Mouse (Mus musculus) megakaryocyte, embryonic 14.5 days (primary cell): ENCODE data around the gene Acat3. TPM values are rescaled to one million over a fixed set of nuclear protein-coding genes. Genes with fewer than 3 reads are reported as not detected.
"Not testable (repeated sequence)": the region's sequence is repeated elsewhere in the genome, so short reads cannot be mapped to it uniquely, and the experiment has no call there.

Source experiments
- H3K27me3 ChIP-seq: replicated peaks from 2 replicates; pipeline ENCODE3; 2012; ENCODE audit warnings: inconsistent platforms
- H3K36me3 ChIP-seq: replicated peaks from 2 replicates; pipeline ENCODE3; 2012; ENCODE audit warnings: low read length, inconsistent platforms, mixed read lengths
- H3K4me1 ChIP-seq: 2 replicates; pipeline ENCODE4 v1.6.1; 2012; ENCODE audit warnings: inconsistent platforms
- H3K4me3 ChIP-seq: replicated peaks from 2 replicates; pipeline ENCODE3; 2012; ENCODE audit warnings: moderate library complexity, mild to moderate bottlenecking, inconsistent platforms
- H3K9me3 ChIP-seq: 2 replicates; pipeline ENCODE4 v1.6.1; 2012; ENCODE audit warnings: inconsistent platforms
- FLI1 ChIP-seq: IDR thresholded peaks from 2 replicates; pipeline ENCODE4 v1.6.1; 2012; ENCODE audit warnings: low read length, inconsistent platforms, mixed read lengths
- GATA1 ChIP-seq: IDR thresholded peaks from 3 replicates; pipeline ENCODE4 v1.6.1; 2012; ENCODE audit warnings: mixed read lengths, low read length, inconsistent platforms, borderline replicate concordance
- polyA plus RNA-seq: library from polyadenylated mRNA; stranded (reverse); fragments of >175 nt; gene quantifications from 2 replicates; pipeline ENCODE4 v1.2.3, GENCODE M21; 2012; ENCODE audit warnings: low replicate concordance; ENCODE audit not compliant: insufficient read depth

Acat3 gene
- polyA plus RNA-seq, result not detected in 2 replicates

GRCm38 (mm10) chr17:12940151-12940805, at the start of gene Acat3:
Gene Acat3, minus strand, starts transcription at chr17:12940600.
- TF ChIP-seq GATA1, result no peak
- no peak for TF ChIP-seq FLI1
- H3K27me3 ChIP-seq, result no peaks in the 10 kb centered on the region
- H3K4me1 ChIP-seq, result peaks cover 44% of the 10 kb centered on the region
- peaks cover 31% of the 10 kb centered on the region for H3K36me3 ChIP-seq
- no peaks in the 10 kb centered on the region for H3K9me3 ChIP-seq
- peak within 1 kb of the TSS; percentile 90 for H3K4me3 ChIP-seq

- peaks cover 44% of the 10 kb centered on the region for H3K4me1 ChIP-seq
- H3K36me3 ChIP-seq, result peaks cover 51% of the 10 kb centered on the region
- not testable (repeated sequence) for H3K4me3 ChIP-seq, H3K27me3 ChIP-seq, H3K9me3 ChIP-seq
These were observed 47.7 kb upstream of the Acat3 start for GRCm38 (mm10) chr17:12988096-12988495.

DNA sequence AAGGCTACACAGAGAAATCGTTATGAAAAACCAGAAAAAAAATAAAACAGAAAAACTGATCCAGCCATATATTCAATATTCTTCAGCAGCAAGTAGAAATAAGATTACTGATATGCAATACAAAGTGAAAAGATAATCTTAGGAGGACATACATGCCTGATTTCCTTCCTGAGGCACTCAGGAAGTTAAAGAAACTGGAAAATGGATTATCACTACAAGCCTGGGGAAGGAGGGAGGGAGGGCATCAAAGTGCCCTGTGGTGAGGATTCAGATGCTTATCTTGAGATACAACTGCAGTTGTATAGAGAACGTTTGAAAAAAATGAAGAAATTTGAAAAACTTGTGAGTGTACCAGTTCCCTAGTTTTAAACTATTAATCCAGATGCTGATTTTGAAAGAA, 43.6 kb upstream of the Acat3 start:
- TF ChIP-seq FLI1, result no peak
- H3K4me1 ChIP-seq, result peaks cover 44% of the 10 kb centered on the region
- no peaks in the 10 kb centered on the region for H3K27me3 ChIP-seq
- peaks cover 85% of the 10 kb centered on the region for H3K36me3 ChIP-seq
- H3K4me3 ChIP-seq, result no peak overlapping the region
- no peaks in the 10 kb centered on the region for H3K9me3 ChIP-seq

DNA sequence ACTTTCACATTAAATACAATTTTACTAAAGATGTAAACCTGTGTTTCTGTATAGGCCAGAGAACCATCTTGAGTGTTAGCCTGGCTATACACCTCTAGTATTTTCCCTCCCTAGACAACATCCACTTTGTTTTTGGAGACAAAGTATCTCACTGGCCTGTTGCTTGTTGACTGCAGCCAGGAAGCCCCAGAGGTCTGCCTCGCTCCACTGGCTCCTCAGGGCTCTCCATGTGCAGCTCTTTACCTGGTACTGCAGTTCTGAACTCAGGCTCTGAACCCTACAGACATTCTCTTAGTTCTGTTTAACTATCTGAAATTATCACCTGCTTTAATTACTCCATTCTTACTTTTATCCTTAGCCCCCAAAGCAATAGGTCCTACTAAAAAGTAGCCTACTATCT, 38.1 kb upstream of the Acat3 start:
- Histone ChIP-seq H3K4me3 (no peak overlapping the region), H3K4me1 (0 out of 2 replicates have a peak, but pooled peaks cover 3% of the 10 kb centered on the region), H3K9me3 (no peaks in the 10 kb centered on the region), H3K27me3 (no peaks in the 10 kb centered on the region), H3K36me3 (peaks cover 59% of the 10 kb centered on the region)
- no peak for TF ChIP-seq GATA1

DNA sequence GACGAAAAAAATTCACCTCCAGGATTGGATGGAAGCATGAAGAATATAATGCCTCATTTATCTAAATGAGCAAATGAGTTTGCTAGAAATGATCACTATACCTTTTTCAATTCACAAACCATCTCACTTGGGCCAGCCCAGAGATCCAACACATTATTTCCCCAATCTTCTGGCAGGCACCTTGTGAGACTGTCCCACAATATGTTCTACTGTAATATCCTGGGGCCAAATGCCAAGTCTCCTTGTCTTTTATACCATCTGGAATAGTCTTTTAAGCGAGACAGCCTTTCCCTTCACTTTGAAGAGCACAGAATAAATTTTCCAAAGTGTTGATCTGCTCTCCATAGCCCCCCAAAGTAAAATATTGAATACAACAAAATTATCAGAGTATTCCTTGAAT, 33.5 kb upstream of the Acat3 start:
- Histone ChIP-seq H3K4me3 (no peak overlapping the region), H3K9me3 (no peaks in the 10 kb centered on the region), H3K36me3 (peaks cover 64% of the 10 kb centered on the region), H3K4me1 (no peaks in the 10 kb centered on the region; the same call in 1 of the 2 replicates), H3K27me3 (no peaks in the 10 kb centered on the region)
- TF ChIP-seq GATA1 (no peak), FLI1 (no peak)

GRCm38 (mm10) chr17:12967173-12967572, 26.8 kb upstream of the Acat3 start:
- TF ChIP-seq FLI1 (no peak), GATA1 (no peak)
- Histone ChIP-seq H3K9me3 (no peaks in the 10 kb centered on the region), H3K27me3 (no peaks in the 10 kb centered on the region), H3K4me1 (peaks cover 14% of the 10 kb centered on the region), H3K4me3 (no peak overlapping the region), H3K36me3 (peaks cover 69% of the 10 kb centered on the region)

DNA sequence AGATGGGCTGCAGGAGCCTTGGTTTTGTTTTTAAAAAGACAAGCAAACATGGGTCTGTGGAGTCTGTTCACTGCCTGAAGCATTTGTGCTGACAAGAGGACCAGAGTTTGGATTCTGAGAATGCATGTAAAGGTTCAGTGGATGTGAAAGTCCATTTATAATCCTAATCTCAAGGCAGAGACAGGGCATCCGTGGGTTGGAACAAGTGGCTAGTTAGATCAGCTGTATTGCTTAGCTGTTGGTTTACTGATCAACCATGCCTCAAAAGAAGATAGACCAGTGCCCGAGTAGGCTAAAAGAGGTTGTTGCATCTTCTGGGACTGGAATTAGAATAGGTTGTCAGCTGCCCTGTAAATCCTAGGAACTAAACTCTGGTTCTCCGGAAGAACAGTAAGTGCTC, 23.1 kb upstream of the Acat3 start:
- H3K4me3 ChIP-seq, result no peak overlapping the region
- peaks cover 33% of the 10 kb centered on the region for H3K4me1 ChIP-seq
- H3K9me3 ChIP-seq, result no peaks in the 10 kb centered on the region
- TF ChIP-seq FLI1 (no peak), GATA1 (no peak)
- peaks cover 38% of the 10 kb centered on the region for H3K36me3 ChIP-seq
- H3K27me3 ChIP-seq, result no peaks in the 10 kb centered on the region

DNA sequence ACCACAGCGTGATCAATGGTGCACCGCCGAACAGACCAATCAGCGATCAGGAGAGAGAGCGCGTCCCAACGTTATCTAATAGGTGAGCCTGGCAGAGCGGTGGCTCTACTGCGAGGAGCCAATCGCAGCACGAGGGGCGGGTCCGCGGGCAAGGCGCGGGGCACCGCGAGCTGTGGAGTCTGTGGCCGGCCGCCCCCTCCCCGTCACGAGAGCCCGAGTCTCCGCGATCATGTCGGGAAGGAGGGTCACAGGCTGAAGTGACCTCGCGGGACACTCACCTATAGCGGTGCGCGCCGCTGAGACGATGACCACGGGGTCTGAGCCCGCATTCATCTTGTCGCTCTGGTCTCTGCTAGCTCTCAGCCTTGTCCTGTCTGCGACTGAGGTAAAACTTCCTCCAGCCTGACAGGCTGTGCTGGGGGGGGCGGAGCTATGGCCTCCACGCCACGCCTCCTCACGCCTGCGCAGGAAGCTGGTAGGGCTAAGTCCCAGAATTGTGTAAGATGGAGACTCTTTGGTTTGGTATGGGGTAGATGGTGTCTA, 20.0 kb upstream of the Acat3 start, which contains the start of gene Acat2:
Gene Acat2, minus strand, starts transcription at position 417 of the 543 bp plus-strand sequence.
- Histone ChIP-seq H3K4me3 (peak within 1 kb of the TSS; percentile 100), H3K36me3 (peaks cover 29% of the 10 kb centered on the region), H3K27me3 (no peaks in the 10 kb centered on the region), H3K9me3 (no peaks in the 10 kb centered on the region), H3K4me1 (peaks cover 52% of the 10 kb centered on the region)
- TF ChIP-seq FLI1, result no peak
- no peak for TF ChIP-seq GATA1

- not testable (repeated sequence) for H3K4me3 ChIP-seq, H3K9me3 ChIP-seq, H3K27me3 ChIP-seq
- Histone ChIP-seq H3K4me1 (peaks cover 52% of the 10 kb centered on the region), H3K36me3 (peaks cover 26% of the 10 kb centered on the region)
These were observed 19.0 kb upstream of the Acat3 start for GRCm38 (mm10) chr17:12959377-12959776.

GRCm38 (mm10) chr17:12956664-12957063, 16.3 kb upstream of the Acat3 start:
- no peak for TF ChIP-seq FLI1
- TF ChIP-seq GATA1, result no peak
- Histone ChIP-seq H3K4me3 (no peak overlapping the region), H3K4me1 (peaks cover 33% of the 10 kb centered on the region), H3K9me3 (no peaks in the 10 kb centered on the region), H3K27me3 (no peaks in the 10 kb centered on the region), H3K36me3 (peaks cover 45% of the 10 kb centered on the region)
